Mouse (Mus musculus) gastrocnemius, postnatal 25 days (tissue): Measurements from ENCODE around the gene Polr2f. TPM values are rescaled to one million over a fixed set of nuclear protein-coding genes. Genes with fewer than 3 reads are reported as not detected.

Experiments used
- DNase-seq: peaks from one replicate; pipeline ENCODE4 v3.0.0; 2022
- total RNA-seq, 2 experiments: library from RNA; stranded (reverse); gene quantifications; 1 replicate in 1 of 2; 2 replicates in 1 of 2; pipeline ENCODE4 v1.2.3; 2021

Polr2f gene
- total RNA-seq, 2 experiments from 2014 or later = 65.8 to 66.9 TPM

GRCm38 (mm10) chr15:79122119-79122518 lies 18.7 kb upstream of the Polr2f start:
- DNase-seq = no peak

- no peak for DNase-seq
Measured at GRCm38 (mm10) chr15:79122546-79122945, 18.3 kb upstream of the Polr2f start.

- DNase-seq = peak; percentile 48
Measured at GRCm38 (mm10) chr15:79123751-79124150, 17.1 kb upstream of the Polr2f start.

- DNase-seq = no peak
Measured at GRCm38 (mm10) chr15:79124331-79124875, 16.4 kb upstream of the Polr2f start.

- DNase-seq = no peak
Measured at GRCm38 (mm10) chr15:79126217-79126932, 14.4 kb upstream of the Polr2f start.

GRCm38 (mm10) chr15:79127101-79127500 lies 13.7 kb upstream of the Polr2f start:
- DNase-seq = no peak

GRCm38 (mm10) chr15:79128208-79128607 lies 12.6 kb upstream of the Polr2f start:
- DNase-seq = no peak

- DNase-seq = no peak
Measured at GRCm38 (mm10) chr15:79129311-79129710, 11.5 kb upstream of the Polr2f start.

- DNase-seq = no peak
Measured at GRCm38 (mm10) chr15:79130782-79131181, 10.0 kb upstream of the Polr2f start.

GRCm38 (mm10) chr15:79131442-79131841 lies 9.4 kb upstream of the Polr2f start:
- peak; percentile 86 for DNase-seq

GRCm38 (mm10) chr15:79133191-79133661 lies 7.6 kb upstream of the Polr2f start:
- DNase-seq = peak; percentile 61

GRCm38 (mm10) chr15:79134496-79135270 lies 6.1 kb upstream of the Polr2f start:
- no peak for DNase-seq

- DNase-seq = no peak
Measured at GRCm38 (mm10) chr15:79135332-79135731, 5.5 kb upstream of the Polr2f start.

GRCm38 (mm10) chr15:79135783-79136575 lies 4.8 kb upstream of the Polr2f start:
- no peak for DNase-seq

- DNase-seq = no peak
Measured at GRCm38 (mm10) chr15:79139640-79140039, 1.2 kb upstream of the Polr2f start.

- no peak for DNase-seq
Measured at GRCm38 (mm10) chr15:79141566-79141917, 733 bp downstream of the Polr2f start.

- DNase-seq = no peak
Measured at GRCm38 (mm10) chr15:79143316-79143715, 2.5 kb downstream of the Polr2f start.

GRCm38 (mm10) chr15:79144021-79144420 lies 3.2 kb downstream of the Polr2f start:
- DNase-seq = no peak

GRCm38 (mm10) chr15:79145522-79145921 lies 4.7 kb downstream of the Polr2f start:
- DNase-seq = no peak

GRCm38 (mm10) chr15:79148533-79148932 lies 7.7 kb downstream of the Polr2f start:
- DNase-seq = peak; percentile 59

GRCm38 (mm10) chr15:79151881-79152280 lies 11.1 kb downstream of the Polr2f start:
- DNase-seq = no peak

- DNase-seq = no peak
Measured at GRCm38 (mm10) chr15:79152709-79153108, 11.9 kb downstream of the Polr2f start.
